15 mouse cellular contexts compared by ENCODE assay signal in the genomic region with DNA sequence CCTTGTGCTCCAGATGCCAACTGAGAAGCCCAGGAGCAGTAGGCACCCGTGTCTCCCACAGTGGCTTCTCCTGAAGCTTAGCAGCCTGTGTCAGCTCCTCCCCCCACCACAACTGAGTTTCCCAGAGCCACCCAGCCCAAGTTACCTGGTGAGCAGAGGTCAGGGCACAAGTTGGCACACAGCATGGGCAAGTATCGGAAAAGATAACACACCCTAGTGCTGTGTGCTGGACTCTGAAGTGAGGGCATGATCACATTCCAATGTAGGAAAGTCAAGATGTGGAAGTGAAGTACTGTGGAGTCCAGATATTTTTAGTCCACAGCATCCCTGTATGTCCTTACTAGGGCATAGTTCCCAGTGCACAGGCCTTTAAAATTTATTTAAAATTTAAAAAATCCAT.
"Had no signal": no experiment of that assay in that cellular context is flagged by ENCODE, and none has a peak within 500 bp of the region (broad histone marks: within the 10 kb centered on the region; RNA-seq: fewer than 3 reads in every experiment).

No protein-coding gene starts in this region.

- H3K9ac ChIP-seq: kidney, embryonic 15.5 days; limb, embryonic 13.5 days; liver, embryonic 12.5 days; lung, embryonic 14.5 days; neural tube, embryonic 15.5 days had no signal

- H3K27ac ChIP-seq: kidney, embryonic 15.5 days; left cerebral cortex, adult 2 months; limb, embryonic 13.5 days; liver, embryonic 12.5 days; midbrain, embryonic 10.5 days; neural tube, embryonic 15.5 days had no signal

- H3K4me2 ChIP-seq: kidney, embryonic 15.5 days; limb, embryonic 13.5 days; liver, embryonic 12.5 days; lung, embryonic 14.5 days; neural tube, embryonic 15.5 days had no signal

- H3K9me3 ChIP-seq: kidney, embryonic 15.5 days; limb, embryonic 13.5 days; liver, embryonic 12.5 days; midbrain, embryonic 10.5 days; neural tube, embryonic 15.5 days had no signal

- H3K36me3 ChIP-seq: liver, embryonic 12.5 days; midbrain, embryonic 10.5 days; neural tube, embryonic 15.5 days had no signal

- H3K4me3 ChIP-seq: kidney, embryonic 15.5 days; left cerebral cortex, adult 2 months; limb, embryonic 13.5 days; liver, embryonic 12.5 days; midbrain, embryonic 10.5 days; myocyte; neural tube, embryonic 15.5 days had no signal

- ATAC-seq: liver, embryonic 12.5 days had no signal

- DNase-seq: kidney, postnatal 25 days; lung, embryonic 14.5 days; lung, postnatal 36 days; midbrain, embryonic 14.5 days; right cerebral cortex, postnatal 4 days; spleen, adult 18-20 months; thymus, adult 18-20 months; thymus, postnatal 14 days had no signal

- H3K27me3 ChIP-seq: kidney, embryonic 15.5 days; liver, embryonic 12.5 days; neural tube, embryonic 15.5 days had no signal

- H3K4me1 ChIP-seq: kidney, embryonic 15.5 days; liver, embryonic 12.5 days; midbrain, embryonic 10.5 days; neural tube, embryonic 15.5 days had no signal
